Mouse (Mus musculus): ENCODE measurements around the gene Ttll3. TPM values are rescaled to one million over a fixed set of nuclear protein-coding genes. Genes with fewer than 3 reads are reported as not detected.

The Ttll3 gene
- total RNA-seq, 2 experiments from 2014 or later, result 11.2 to 12.5 TPM

DNA sequence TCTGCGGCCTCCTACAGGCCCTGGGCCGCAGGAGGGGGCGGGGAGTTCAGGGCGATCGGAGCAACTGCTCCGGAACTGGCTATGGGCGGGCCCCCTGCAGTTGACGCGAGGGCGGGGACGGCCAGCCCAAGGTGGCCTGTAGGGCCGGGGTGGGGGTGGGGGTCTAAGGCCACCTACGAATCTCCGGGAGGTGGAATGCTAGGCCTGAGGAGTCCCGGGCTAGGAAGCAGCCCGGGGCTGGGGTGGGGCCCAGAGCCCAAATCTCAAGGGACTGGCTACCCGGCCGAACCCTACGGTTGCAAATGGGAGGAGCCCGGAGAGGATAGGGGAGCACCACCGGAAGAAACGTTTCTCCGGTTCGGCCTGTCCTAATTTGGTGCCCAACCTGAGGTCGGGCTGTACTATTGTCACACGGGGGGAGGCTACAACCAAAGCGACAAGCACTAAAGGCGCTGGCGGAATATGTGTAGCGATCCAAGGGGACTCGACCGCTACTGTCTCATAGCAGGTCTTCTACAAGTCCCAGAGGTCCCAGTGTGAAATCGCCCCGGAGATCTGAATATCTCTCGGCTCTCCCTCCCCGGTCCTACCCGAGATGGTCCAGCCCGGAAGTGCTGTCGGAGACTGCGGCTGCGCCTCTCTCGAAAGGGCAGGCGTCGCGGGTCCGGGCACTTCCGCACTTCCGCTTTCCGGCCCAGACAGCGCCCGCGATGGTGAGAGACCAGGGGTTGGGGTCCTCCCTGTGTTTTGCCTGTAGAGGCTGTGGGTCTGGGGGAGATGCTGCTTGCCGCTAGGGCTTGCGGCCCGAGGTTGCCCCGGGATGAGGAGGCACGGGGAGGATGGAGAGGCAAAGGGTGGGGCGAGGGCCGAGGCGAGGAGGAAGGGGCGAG is 11.3 kb upstream of the Ttll3 start, which contains the start of the genes Tada3 and Arpc4:
Gene Tada3 (minus strand): TSS at position 388 of the 890 bp plus-strand sequence.
Gene Arpc4 (plus strand): TSS at position 620 of the 890 bp plus-strand sequence.
- peak; percentile 87 to 90 for DNase-seq (ENCODE audit: low spot score in 2 of 2)

- DNase-seq (ENCODE audit: low spot score in 2 of 2), result no peak
Measured at GRCm38 (mm10) chr6:113379246-113379645, 9.8 kb upstream of the Ttll3 start.

GRCm38 (mm10) chr6:113380480-113380879 is 8.6 kb upstream of the Ttll3 start:
- DNase-seq (ENCODE audit: low spot score in 2 of 2), result no peak

DNA sequence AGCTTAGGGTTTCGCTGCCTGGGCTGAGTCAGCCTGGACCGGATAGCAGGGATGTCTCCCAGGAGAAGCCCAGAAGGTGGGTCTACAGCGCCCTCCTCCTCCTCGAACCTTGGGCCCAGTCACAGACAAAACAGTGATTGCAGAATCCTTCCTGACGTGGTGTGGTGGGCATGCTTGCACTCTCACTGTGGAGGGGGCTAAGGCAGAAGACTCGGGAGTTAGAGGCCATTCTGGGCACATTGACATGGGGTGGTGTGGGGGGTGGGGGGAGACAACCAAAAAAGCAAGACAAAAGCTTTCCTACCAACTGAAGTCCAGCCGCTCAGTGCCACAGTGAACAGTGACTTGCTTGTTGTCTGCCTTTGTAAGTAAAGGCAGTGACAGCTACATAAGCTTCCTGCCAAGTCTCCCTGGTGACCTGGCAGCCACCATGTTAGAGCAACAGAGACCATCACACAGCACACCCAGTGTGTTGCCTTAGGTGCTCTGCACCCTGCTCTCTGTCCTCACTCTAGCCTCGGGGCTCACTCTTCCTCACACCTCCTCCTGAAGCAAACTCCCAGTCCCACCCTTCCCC is 4.6 kb upstream of the Ttll3 start:
- DNase-seq (ENCODE audit: low spot score in 2 of 2), result no peak

DNA sequence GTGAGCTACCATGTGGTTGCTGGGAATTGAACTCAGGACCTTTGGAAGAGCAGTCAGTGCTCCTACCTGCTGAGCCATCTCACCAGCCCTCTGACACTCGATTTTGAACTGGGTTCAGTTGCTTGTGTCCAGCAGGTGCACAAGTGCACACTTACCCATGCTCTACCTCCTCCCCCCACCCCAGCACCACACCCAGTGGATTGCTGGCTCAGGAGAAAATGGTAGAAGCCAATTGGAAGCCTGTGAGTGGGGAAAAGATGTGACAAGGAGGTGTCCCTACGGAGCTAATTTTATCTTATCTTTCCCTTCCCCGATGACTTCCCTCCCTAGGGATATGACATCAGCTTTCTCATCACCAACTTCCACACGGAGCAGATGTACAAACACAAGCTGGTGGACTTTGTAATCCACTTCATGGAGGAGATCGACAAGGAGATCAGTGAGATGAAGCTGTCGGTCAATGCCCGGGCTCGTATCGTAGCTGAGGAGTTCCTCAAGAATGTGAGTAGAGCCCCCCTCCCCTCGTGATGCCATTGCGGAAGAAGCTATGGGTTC is 3.8 kb upstream of the Ttll3 start:
- no peak for DNase-seq (ENCODE audit: low spot score in 2 of 2)

- no peak for DNase-seq (ENCODE audit: low spot score in 2 of 2)
Measured at GRCm38 (mm10) chr6:113386025-113386424, 3.0 kb upstream of the Ttll3 start.

GRCm38 (mm10) chr6:113390715-113391114 is 1.7 kb downstream of the Ttll3 start:
- DNase-seq (ENCODE audit: low spot score in 2 of 2), result no peak

DNA sequence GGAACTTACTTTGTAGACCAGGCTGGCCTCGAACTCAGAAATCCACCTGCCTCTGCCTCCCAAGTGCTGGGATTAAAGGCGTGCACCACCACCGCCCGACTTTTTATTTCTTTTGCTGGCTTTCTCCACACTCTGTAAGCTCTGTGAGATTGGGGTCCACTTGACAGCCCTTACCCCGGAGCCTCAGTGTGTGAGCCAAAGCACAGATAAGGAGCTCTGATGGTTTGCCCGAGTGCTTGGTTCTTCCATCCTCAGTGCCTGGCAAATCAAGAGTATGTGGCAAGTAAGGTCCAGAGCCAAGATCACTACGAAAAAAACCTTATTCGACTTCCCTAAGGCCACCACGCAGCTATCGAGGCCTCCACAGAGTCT is 2.9 kb downstream of the Ttll3 start:
- no peak for DNase-seq (ENCODE audit: low spot score in 2 of 2)

GRCm38 (mm10) chr6:113392387-113393071 is 3.5 kb downstream of the Ttll3 start:
- peak; percentile 22 to 56 for DNase-seq (ENCODE audit: low spot score in 2 of 2)

- no peak for DNase-seq (ENCODE audit: low spot score in 2 of 2)
Measured at GRCm38 (mm10) chr6:113393951-113394350, 4.9 kb downstream of the Ttll3 start.

DNA sequence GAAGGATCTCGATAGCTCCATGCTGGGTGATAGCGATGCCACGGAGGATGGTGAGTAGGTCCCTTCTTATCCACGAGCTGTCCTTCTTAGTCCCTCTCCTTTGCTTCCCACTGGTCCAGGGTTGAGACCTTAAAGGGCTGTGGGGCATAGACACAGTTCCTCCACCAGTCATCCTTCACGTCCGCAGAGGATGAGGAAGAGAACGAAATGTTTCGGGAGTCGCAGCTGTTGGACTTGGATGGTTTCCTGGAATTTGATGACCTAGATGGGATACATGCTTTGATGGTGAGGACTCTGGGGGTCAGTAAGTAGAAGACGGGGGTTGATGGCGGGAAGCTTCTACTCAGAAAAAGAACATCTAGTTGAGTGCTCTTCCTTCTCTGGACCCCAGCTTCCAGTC is 5.8 kb downstream of the Ttll3 start:
- no peak for DNase-seq (ENCODE audit: low spot score in 2 of 2)

- DNase-seq (ENCODE audit: low spot score in 2 of 2), result no peak
Measured at GRCm38 (mm10) chr6:113395501-113395900, 6.4 kb downstream of the Ttll3 start.

GRCm38 (mm10) chr6:113396270-113397030 is 7.4 kb downstream of the Ttll3 start:
- DNase-seq (ENCODE audit: low spot score in 2 of 2), result no peak

GRCm38 (mm10) chr6:113402094-113402493 is 13.0 kb downstream of the Ttll3 start:
- DNase-seq (ENCODE audit: low spot score in 2 of 2), result peak in 1 of 2 experiments; percentile 47

DNA sequence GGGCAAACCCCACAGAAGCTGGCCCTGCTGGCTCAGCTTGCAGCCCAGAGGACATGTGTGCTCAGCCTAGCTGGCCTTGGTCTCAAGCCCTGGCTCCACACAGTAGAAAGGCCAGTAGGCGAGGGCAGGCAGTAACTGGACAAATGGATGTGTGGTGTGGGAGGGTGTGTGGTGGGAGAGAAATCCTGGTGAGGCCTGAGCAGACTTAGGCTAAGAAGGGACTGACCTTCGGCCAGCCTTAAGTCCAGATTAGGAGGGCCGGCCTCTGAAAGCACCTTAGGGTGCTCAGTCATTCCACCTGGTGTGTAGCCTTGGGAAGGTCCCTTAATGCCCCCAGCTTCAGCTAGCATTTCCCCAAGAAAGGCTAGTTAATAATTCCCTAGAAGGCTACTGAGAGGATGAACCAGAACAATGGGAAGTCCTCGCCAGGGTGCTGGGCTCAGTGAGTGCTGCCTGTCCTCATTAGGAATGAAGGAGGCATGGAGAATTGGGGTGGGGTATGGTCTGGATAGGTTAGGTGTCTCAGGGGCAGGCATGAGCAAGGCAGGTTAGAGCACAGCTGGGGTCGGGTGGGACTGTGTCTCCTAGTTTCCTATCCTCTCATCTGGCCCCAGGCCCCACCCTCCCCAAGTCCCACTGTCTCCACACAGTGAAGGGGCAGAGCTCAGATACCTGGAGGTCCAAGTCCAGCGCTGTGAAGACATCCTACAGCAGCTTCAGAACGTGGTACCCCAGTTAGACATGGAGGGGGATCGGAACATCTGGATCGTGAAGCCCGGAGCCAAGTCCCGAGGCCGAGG is 15.8 kb downstream of the Ttll3 start:
- DNase-seq (ENCODE audit: low spot score in 2 of 2), result peak in 1 of 2 experiments; percentile 28

- peak; percentile 59 to 75 for DNase-seq (ENCODE audit: low spot score in 2 of 2)
Measured at GRCm38 (mm10) chr6:113405483-113405882, 16.4 kb downstream of the Ttll3 start.

DNA sequence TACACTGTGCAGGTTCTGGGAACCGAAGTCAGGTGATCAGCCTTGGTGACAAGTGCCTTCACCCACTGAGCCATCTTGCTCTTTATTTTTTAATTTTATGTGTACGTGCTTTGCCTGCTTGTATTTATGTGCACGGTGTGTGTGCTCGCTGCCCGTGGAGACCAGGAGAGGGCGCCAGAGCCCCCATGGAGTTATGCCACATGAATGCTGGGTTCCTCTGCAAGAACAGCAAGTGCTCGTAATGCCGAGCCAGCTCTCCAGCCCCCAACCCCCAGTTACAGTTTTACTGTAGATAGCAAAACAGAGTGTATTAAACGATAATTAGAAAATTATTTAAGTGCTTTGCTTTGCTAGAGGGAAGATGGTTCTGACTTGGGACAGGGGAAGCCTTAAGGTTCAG is 17.6 kb downstream of the Ttll3 start:
- no peak for DNase-seq (ENCODE audit: low spot score in 2 of 2)

- DNase-seq (ENCODE audit: low spot score in 2 of 2), result no peak
Measured at GRCm38 (mm10) chr6:113410001-113410400, 20.9 kb downstream of the Ttll3 start.

- no peak for DNase-seq (ENCODE audit: low spot score in 2 of 2)
Measured at GRCm38 (mm10) chr6:113416416-113416815, 27.4 kb downstream of the Ttll3 start.

Measured in left cerebral cortex, adult 18-20 months (tissue).